Mouse (Mus musculus) cerebellum, adult 8-10 months (tissue): Measurements from ENCODE around the gene Ift22.
A peak's percentile ranks its signal among the peaks of the same experiment; 100 is the strongest.

Experiments used
- DNase-seq: peaks from one replicate; pipeline ENCODE4 v3.0.0; 2022

Gene Ift22

GRCm38 (mm10) chr5:136907991-136908857, at the start of gene Ift22:
Gene Ift22 (plus strand): TSS chr5:136908150.
- peak; percentile 93 for DNase-seq

- DNase-seq, result no peak
These were observed 46.6 kb upstream of the Ift22 start for GRCm38 (mm10) chr5:136861191-136861940.

GRCm38 (mm10) chr5:136862806-136863205, 45.1 kb upstream of the Ift22 start:
- DNase-seq, result no peak

DNA sequence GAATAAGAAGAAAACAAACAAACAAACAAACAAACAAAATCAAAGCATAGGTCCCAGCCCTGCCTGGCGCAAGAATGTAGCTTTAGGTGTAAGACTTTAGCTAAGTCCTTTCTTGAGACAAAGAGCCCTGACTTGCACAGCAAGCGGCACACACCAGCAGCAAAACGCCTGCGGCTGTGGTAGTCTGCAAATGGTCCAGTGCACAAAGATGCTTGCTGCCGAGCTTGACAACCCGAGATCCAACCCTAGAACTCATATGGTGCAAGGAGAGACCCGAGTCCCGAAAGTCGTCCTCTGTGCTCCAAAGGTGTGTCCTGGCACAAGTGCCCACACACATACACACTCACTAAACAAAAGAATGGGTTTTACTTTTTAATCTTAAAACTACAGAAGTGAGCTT, 44.7 kb upstream of the Ift22 start:
- DNase-seq, result no peak

- no peak for DNase-seq
These were observed 43.8 kb upstream of the Ift22 start for GRCm38 (mm10) chr5:136863961-136864674.

GRCm38 (mm10) chr5:136867706-136868105, 40.2 kb upstream of the Ift22 start:
- DNase-seq, result no peak

DNA sequence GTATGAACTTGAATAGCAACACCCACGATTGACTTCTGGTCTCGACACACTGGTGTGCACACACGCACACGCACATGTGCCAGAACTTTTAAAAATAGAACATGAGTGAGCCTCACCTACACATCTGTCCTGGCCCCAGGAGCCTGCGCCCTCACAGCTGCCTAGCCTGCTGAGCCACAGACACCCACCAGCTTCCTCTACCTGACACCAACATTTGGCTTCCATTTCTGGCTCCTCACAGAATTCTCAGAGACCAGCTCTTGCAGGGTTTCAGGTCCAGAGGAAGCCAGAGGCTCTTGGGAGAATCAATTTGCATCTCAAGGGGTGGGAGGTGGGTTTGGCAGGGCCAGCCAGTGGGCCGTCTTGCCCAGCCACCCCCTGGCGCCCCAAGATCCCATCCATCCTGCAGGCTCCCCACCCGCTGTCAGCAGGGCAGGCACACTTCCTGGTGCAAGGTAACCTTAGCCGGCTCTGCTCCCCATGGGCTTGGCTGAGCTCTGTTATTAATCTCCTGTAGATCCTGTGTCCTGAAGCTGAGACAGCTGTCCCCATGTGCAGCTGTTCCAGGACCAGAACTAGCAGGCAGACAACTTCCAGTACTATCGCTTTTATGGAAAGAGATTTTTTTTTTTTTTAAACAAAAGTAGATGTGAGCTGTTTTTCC, 38.4 kb upstream of the Ift22 start:
- no peak for DNase-seq

DNA sequence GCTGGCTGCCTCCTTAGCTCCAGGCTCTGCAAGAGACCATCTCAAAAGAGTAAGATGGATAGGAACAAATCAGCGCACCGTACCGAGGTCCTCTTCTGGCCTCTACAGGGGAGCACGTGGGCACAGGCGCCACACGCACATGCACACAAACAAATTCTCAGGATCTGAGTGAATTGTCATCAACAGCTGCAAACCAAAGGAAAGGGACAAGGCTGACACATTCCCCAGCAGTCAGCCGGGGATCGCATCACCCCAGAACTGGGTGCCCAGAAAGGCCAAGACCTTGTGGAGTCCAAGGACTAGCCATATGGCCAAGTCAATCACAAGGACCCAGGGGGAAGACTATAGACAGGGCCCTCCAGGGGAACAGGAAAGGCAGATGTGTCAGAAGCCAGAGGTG, 35.5 kb upstream of the Ift22 start:
- DNase-seq, result no peak

DNA sequence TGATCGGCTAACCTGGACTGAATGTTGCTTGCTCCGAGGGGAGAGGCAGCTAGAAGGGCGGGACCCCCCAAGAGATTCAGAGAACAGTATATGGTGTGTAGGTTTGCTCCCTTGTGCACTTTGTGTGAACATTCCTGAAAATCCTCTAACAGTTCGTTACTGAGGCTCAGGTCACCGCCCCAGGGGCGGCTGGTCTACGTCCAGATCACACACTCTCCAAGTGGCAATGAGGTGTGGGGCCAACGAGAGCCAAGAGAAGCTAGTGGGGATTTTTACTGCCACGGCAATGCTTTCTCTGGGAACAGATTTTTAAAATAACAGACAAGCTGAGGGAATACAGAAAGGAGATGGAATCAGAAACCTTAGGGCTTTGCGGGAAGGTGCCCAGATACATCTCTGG, 33.7 kb upstream of the Ift22 start:
- DNase-seq, result no peak

DNA sequence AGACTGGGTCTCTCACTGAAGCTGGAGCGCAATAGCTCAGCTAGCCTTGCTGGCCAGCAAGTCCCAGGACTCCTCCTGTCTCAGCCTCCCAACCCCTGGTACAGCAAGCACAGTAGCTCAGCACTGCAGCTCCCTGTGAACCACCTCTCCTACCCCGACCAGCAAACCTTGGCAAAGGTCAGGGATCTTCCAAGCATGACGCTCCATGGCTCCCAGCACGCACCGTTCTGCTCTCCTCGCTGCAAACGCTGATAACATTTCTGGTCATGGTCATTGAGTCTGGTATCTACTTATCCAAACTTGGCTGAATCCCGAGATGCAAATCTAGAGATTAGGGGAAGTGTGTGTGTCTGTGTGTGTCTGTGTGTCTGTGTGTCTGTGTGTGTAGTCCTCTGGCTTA, 27.8 kb upstream of the Ift22 start:
- no peak for DNase-seq

- DNase-seq, result peak; percentile 62
These were observed 26.5 kb upstream of the Ift22 start for GRCm38 (mm10) chr5:136881380-136882009.

DNA sequence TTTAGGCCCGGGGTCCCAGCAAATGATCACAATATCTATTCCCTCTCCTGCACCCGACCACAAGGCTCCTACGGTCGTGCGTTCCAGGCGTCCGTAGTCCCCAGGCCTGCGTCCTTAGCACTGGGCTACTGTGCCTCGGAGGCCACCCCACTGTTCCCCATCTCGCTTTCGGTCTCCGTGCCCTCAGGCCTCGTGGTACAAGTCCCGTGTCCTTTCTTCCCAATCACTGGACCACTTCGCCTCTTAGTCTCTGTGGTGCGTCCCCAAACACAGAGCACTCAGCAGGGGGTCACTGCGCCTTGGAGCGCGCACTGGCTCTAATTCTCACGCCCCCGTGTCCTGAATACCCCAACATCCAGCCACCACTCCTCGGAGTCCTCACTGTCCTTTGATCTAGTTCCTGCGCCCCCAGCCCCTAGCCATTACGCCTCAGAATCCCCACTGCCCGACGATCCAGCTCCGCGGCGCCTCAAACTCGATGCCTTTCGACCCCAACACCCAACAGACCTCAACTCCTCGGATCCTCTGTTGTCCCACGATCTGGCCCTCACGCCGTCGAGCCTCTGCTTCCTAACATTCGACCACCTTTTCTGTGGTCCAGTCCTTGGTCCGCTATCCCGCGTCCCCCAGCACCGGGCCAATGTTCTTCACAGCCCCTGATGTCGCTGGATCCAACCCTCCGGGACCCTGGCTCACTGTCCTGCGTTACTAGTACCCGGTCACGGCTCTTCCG, 25.7 kb upstream of the Ift22 start:
- no peak for DNase-seq

DNA sequence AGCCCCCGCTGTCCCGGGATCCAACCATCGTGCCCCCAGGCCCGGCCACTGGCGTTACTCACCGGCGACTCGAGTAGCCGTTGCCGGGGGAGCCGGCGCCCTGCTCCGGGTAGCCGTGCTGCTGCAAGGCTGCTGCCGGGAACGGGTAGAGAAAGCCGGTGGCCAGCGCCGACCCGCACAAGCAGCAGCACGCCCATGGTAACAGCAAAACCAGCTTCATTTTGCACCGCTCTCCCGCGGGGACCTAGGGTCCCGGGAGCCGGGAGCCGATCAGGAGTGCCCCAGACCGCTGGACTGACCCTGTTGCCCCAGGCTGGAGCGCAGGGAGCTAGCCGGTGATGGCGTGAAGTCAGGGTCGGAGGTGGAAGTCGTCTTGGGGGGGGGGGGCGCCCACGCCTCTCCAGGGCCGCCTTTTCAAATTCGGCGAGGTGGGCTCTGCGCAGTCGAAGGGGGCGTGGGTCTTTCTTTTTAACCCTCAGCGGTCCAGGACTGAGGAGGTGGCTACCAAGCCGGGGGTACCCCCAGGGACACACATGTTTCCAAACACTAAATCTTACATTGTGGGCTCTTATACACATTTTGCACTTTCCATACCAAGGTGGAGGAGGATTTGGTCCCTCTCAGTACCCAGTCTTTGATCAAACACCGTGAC, 25.0 kb upstream of the Ift22 start, which contains the start of gene Col26a1:
TSS of gene Col26a1 (minus strand) at position 422 of the 652 bp plus-strand sequence.
- no peak for DNase-seq

DNA sequence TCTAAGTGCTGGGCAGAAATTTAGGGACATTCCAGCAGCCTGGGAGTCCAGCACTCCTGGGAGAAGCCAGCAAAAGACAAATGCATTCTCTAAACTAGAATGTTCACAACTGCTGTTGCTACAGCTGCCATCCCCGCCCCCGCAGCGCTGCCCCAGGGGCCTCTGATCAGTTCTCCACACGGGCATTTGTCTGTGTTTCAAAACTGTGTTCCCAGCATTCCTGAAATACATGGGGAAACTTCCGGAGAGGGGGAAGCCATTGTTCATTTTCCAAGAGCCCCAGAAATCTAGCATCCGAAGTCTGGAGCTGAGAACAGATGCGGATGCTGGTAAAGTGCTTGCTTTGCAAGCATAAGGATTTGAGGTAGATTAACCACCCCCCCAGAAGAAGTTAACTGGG, 21.0 kb upstream of the Ift22 start:
- no peak for DNase-seq

GRCm38 (mm10) chr5:136888539-136889355, 19.2 kb upstream of the Ift22 start:
- no peak for DNase-seq

- DNase-seq, result no peak
These were observed 13.0 kb upstream of the Ift22 start for GRCm38 (mm10) chr5:136894840-136895528.

- DNase-seq, result no peak
These were observed 12.4 kb upstream of the Ift22 start for GRCm38 (mm10) chr5:136895529-136895963.

GRCm38 (mm10) chr5:136904621-136905020, 3.3 kb upstream of the Ift22 start:
- no peak for DNase-seq

GRCm38 (mm10) chr5:136905630-136906029, 2.3 kb upstream of the Ift22 start:
- no peak for DNase-seq
